Mouse (Mus musculus) limb, embryonic 11.5 days (tissue): ENCODE measurements around the gene Scn5a. TPM values are rescaled to one million over a fixed set of nuclear protein-coding genes. Genes with fewer than 3 reads are reported as not detected.
A peak's percentile ranks its signal among the peaks of the same experiment; 100 is the strongest.

ENCODE experiments used
- ATAC-seq: fragments of 200-750 bp; cut with Nextera tagmentation; 2 replicates; pipeline ENCODE4 v1.8.0; 2017; ENCODE audit warnings: low read depth; ENCODE audit not compliant: insufficient number of reproducible peaks, low FRiP score, low TSS enrichment
- DNase-seq: peaks from one replicate; pipeline ENCODE4 v3.0.0-alpha.2; 2015; ENCODE audit warnings: low spot score
- H3K27ac ChIP-seq: fragments of 300-500 bp; sonication (generic); replicated peaks from 2 replicates; pipeline ENCODE4 v1.5.1; 2014; ENCODE audit warnings: low read depth, mild to moderate bottlenecking, low read length
- H3K27me3 ChIP-seq: fragments of 300-500 bp; sonication (generic); 2 replicates; pipeline ENCODE4 v1.6.1; 2014; ENCODE audit warnings: mild to moderate bottlenecking, low read length, mixed read lengths; ENCODE audit not compliant: control insufficient read depth, insufficient read depth
- H3K36me3 ChIP-seq: fragments of 300-500 bp; sonication (generic); 2 replicates; pipeline ENCODE4 v1.6.1; 2014; ENCODE audit warnings: mild to moderate bottlenecking, low read length, moderate library complexity, mixed read lengths; ENCODE audit not compliant: control insufficient read depth, insufficient read depth
- H3K4me1 ChIP-seq: fragments of 300-500 bp; sonication (generic); 2 replicates; pipeline ENCODE4 v1.6.1; 2014; ENCODE audit warnings: low read length, mixed read lengths; ENCODE audit not compliant: control insufficient read depth, insufficient read depth
- H3K4me2 ChIP-seq: fragments of 300-500 bp; sonication (generic); 2 replicates; pipeline ENCODE4 v1.6.1; 2014; ENCODE audit warnings: low read depth, mild to moderate bottlenecking, moderate library complexity; ENCODE audit not compliant: severe bottlenecking
- H3K4me3 ChIP-seq: fragments of 300-500 bp; sonication (generic); 2 replicates; pipeline ENCODE4 v1.5.1; 2014; ENCODE audit warnings: low read depth, low read length
- H3K9ac ChIP-seq: fragments of 300-500 bp; sonication (generic); 2 replicates; pipeline ENCODE4 v1.6.1; 2014; ENCODE audit warnings: mild to moderate bottlenecking, low read length
- H3K9me3 ChIP-seq: fragments of 300-500 bp; sonication (generic); 2 replicates; pipeline ENCODE4 v1.6.1; 2016; ENCODE audit warnings: low read length; ENCODE audit not compliant: control insufficient read depth
- WGBS: fragments of 180-500 bp; shearing (Covaris S2); extraction: QIAGEN DNeasy Blood & Tissue Kit; methylation state at CpG from one replicate; pipeline ENCODE4 v1.1.7; 2014; 5-methylcytosine and 5-hydroxymethylcytosine counted together
- polyA plus RNA-seq: library from polyadenylated mRNA; unstranded; fragments of >200 nt; fragmentation: Nextera tagmentation; extraction: Ambion mirVana; gene quantifications from 2 replicates; pipeline ENCODE4 v1.2.1, GENCODE M21; 2014

Gene Scn5a
- polyA plus RNA-seq, 1 experiment from 2014 or later = 0.04 TPM

- Histone ChIP-seq H3K27ac (no peak overlapping the region), H3K9ac (no peak overlapping the region), H3K36me3 (peaks cover 26% of the 10 kb centered on the region), H3K4me1 (no peaks in the 10 kb centered on the region), H3K4me2 (no peak overlapping the region), H3K9me3 (no peaks in the 10 kb centered on the region), H3K4me3 (no peak overlapping the region), H3K27me3 (no peaks in the 10 kb centered on the region)
- ATAC-seq (no peak), DNase-seq (no peak)
- 92% methylated on average over 6 of the region's 6 CpGs for WGBS
Measured at GRCm38 (mm10) chr9:119465056-119465455, 113.8 kb downstream of the Scn5a start.

- Histone ChIP-seq H3K27ac (no peak overlapping the region), H3K4me3 (no peak overlapping the region), H3K4me2 (no peak overlapping the region), H3K27me3 (no peaks in the 10 kb centered on the region), H3K9me3 (no peaks in the 10 kb centered on the region), H3K36me3 (peaks cover 35% of the 10 kb centered on the region), H3K4me1 (no peaks in the 10 kb centered on the region), H3K9ac (no peak overlapping the region)
- no peak for ATAC-seq
- peak; percentile 77 for DNase-seq
- WGBS = 54% methylated on average over 8 of the region's 8 CpGs
Measured at GRCm38 (mm10) chr9:119460410-119460809, 118.4 kb downstream of the Scn5a start.

GRCm38 (mm10) chr9:119457122-119457521 lies 121.7 kb downstream of the Scn5a start:
- ATAC-seq (no peak), DNase-seq (no peak)
- peaks cover 15% of the 10 kb centered on the region; the same call in 1 of the 2 replicates for H3K36me3 ChIP-seq
- no peaks in the 10 kb centered on the region for H3K4me1 ChIP-seq
- H3K4me3 ChIP-seq = no peak overlapping the region
- no peak overlapping the region for H3K27ac ChIP-seq
- no peak overlapping the region for H3K4me2 ChIP-seq
- H3K9me3 ChIP-seq = no peaks in the 10 kb centered on the region
- no peak overlapping the region for H3K9ac ChIP-seq
- no peaks in the 10 kb centered on the region for H3K27me3 ChIP-seq
- WGBS = 88% methylated on average over 14 of the region's 14 CpGs

- ATAC-seq (no peak), DNase-seq (no peak)
- no peak overlapping the region for H3K9ac ChIP-seq
- no peak overlapping the region for H3K4me3 ChIP-seq
- no peaks in the 10 kb centered on the region for H3K27me3 ChIP-seq
- H3K27ac ChIP-seq = no peak overlapping the region
- 85% methylated on average over 14 of the region's 14 CpGs for WGBS
- H3K9me3 ChIP-seq = no peaks in the 10 kb centered on the region
- H3K4me2 ChIP-seq = no peak overlapping the region
- no peaks in the 10 kb centered on the region for H3K4me1 ChIP-seq
- peaks cover 16% of the 10 kb centered on the region; the same call in 1 of the 2 replicates for H3K36me3 ChIP-seq
Measured at GRCm38 (mm10) chr9:119455967-119456366, 122.8 kb downstream of the Scn5a start.

GRCm38 (mm10) chr9:119445737-119446136 lies 133.1 kb downstream of the Scn5a start:
- DNase-seq (no peak), ATAC-seq (no peak)
- no peaks in the 10 kb centered on the region for H3K27me3 ChIP-seq
- H3K4me2 ChIP-seq = peak overlapping the region; percentile 63
- peaks cover 17% of the 10 kb centered on the region for H3K36me3 ChIP-seq
- no peaks in the 10 kb centered on the region for H3K9me3 ChIP-seq
- peak overlapping the region; percentile 92 for H3K9ac ChIP-seq
- no peak overlapping the region for H3K27ac ChIP-seq
- 48% methylated on average over 6 of the region's 6 CpGs for WGBS
- peaks cover 5% of the 10 kb centered on the region for H3K4me1 ChIP-seq
- H3K4me3 ChIP-seq = peak overlapping the region; percentile 83

- Histone ChIP-seq H3K27ac (peak within 1 kb of the TSS; percentile 70), H3K36me3 (peaks cover 12% of the 10 kb centered on the region), H3K27me3 (no peaks in the 10 kb centered on the region), H3K9me3 (no peaks in the 10 kb centered on the region), H3K4me1 (peaks cover 5% of the 10 kb centered on the region), H3K4me3 (peak within 1 kb of the TSS; percentile 83), H3K9ac (peak within 1 kb of the TSS; percentile 92), H3K4me2 (peak within 1 kb of the TSS; percentile 63)
- peak; percentile 99 for DNase-seq
- peak; percentile 89 for ATAC-seq
- 0% methylated on average over 52 of the region's 52 CpGs for WGBS
Measured at GRCm38 (mm10) chr9:119444738-119445429, 133.9 kb downstream of the Scn5a start, which contains the start of gene Exog. Exog (plus strand) TSS chr9:119444943.

- no peak overlapping the region for H3K4me3 ChIP-seq
- ATAC-seq (no peak), DNase-seq (no peak)
- no peak overlapping the region for H3K4me2 ChIP-seq
- no peak overlapping the region for H3K27ac ChIP-seq
- H3K9ac ChIP-seq = no peak overlapping the region
- no peaks in the 10 kb centered on the region for H3K27me3 ChIP-seq
- no peaks in the 10 kb centered on the region for H3K9me3 ChIP-seq
- WGBS = 93% methylated on average over 9 of the region's 9 CpGs
- no peaks in the 10 kb centered on the region for H3K4me1 ChIP-seq
- H3K36me3 ChIP-seq = peaks cover 7% of the 10 kb centered on the region; the same call in 1 of the 2 replicates
Measured at GRCm38 (mm10) chr9:119438498-119439000, 140.3 kb downstream of the Scn5a start.

- 90% methylated on average over 12 of the region's 12 CpGs for WGBS
- H3K4me3 ChIP-seq = no peak overlapping the region
Measured at GRCm38 (mm10) chr9:119438065-119438464, 140.8 kb downstream of the Scn5a start.

More at GRCm38 (mm10) chr9:119438065-119438464, 140.8 kb downstream of the Scn5a start:
- DNase-seq = no peak
- Histone ChIP-seq H3K27ac (no peak overlapping the region), H3K36me3 (peaks cover 7% of the 10 kb centered on the region; the same call in 1 of the 2 replicates), H3K9ac (no peak overlapping the region), H3K4me1 (no peaks in the 10 kb centered on the region), H3K9me3 (no peaks in the 10 kb centered on the region), H3K27me3 (no peaks in the 10 kb centered on the region), H3K4me2 (no peak overlapping the region)
- ATAC-seq = no peak
